Mouse (Mus musculus) adrenal gland, adult 8-10 months (tissue): ENCODE data around the gene Acp2. TPM values are rescaled to one million over a fixed set of nuclear protein-coding genes. Genes with fewer than 3 reads are reported as not detected.

ENCODE experiments used
- DNase-seq: peaks from one replicate; pipeline ENCODE4 v3.0.0; 2022
- total RNA-seq, 4 experiments: library from RNA; stranded (reverse); gene quantifications; 2 replicates each; pipeline ENCODE4 v1.2.4; 2022

Gene Acp2
- total RNA-seq, 4 experiments from 2014 or later = 44.7 to 74.7 (median 57.5) TPM

DNA sequence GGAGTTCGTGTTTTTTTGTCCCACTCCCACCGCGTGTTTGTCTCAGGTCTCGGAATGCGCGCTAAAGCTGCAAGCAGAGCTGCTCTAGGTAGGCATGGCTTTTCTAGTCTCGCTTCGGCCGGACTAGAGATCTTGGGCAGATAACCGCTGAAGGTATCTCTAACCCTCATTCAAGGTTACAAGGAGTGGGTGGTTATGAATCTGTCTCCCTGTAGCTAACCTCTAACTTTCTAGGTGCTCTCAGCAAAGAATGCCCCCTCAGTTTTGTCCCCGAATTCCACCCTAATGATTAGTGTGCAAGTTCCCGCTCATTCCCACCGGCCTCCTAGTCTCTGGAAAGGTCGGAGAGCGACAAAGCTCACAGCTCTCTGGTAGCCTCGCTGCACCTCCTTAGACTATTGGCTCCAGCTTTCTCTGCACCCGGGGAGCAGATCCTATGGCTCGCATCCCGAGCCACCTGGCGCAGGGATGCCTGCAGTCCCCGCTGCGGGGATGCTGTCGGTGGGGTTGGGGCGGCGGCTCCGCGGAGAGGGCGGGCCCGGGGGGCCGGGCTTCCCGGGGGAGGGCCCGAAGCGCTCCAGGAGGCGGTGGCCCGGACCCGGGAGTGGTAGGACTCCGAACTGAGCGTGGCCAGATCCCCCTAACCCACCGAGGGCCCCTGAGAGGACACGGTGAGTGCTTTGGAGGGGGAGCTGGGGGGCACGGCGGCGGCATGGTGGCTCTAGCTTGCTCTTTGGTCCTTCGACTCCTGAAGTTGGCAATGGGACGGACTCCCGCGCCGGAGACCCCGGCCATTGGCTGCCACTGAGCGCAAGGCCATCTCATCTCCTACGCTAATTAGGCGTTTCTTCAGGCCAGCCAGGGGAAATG, 53.8 kb downstream of the Acp2 start:
- peak; percentile 57 for DNase-seq

DNA sequence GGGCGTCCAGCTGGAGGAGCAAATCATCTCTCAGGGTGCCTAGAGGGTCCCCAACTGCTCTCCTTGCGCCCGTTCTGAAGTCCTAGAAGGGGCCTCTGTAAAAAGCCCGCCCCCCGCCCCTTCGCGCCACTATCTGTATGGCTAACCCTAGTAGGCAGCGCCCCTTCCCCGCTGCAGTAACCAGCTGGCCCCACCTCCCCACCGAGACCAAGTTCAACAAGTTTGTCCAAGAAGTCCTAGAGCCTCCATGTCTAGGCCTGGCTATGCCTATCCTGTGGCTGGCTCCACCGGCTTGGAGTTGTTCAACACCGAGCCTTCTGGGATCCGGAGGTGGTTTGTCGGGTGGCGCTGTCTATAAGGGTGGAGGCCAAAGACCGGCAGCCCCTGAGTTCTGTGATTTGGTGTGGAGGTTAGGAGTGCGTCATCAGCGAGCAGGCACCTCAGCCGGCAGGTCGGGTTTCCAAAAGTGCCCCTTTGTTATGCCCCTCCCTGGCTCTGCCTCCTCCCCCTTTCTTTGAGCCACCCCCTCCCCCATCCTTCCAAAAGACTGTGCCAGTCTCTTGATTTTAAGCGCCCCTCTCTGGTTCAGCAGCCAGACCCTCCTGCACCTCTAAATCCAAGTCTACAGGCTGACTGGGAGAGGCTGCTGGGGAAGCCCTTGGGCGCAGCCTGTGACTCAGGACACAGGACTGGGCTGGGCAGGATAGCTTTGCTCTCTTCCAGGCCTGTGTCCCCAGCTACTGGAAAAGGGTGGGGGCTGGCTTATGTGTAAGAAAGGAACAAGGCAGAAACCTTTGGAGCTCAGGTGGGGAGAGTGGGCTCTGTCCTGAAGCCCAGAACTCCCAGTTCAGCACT, 54.7 kb downstream of the Acp2 start:
- DNase-seq = no peak

DNA sequence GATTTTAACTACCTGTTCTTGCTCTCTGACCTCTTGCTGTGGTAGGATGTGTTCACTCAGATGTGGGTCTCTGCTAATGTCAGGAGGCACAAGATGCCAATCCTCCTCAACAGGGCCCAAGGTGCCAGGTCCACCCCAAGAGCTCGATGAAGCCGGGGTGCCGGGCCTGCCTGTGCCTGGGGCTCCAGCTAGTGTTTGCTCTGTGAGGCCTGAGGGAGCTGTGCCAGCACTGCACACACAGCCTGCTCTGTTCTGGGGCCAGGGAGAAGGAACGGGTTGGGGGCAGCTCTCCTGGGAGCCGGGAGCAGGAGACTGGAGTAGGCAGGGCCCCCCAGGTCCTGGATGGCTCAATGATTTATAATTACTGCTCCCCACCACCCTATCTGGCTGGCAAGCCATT, 55.4 kb downstream of the Acp2 start:
- DNase-seq = no peak

DNA sequence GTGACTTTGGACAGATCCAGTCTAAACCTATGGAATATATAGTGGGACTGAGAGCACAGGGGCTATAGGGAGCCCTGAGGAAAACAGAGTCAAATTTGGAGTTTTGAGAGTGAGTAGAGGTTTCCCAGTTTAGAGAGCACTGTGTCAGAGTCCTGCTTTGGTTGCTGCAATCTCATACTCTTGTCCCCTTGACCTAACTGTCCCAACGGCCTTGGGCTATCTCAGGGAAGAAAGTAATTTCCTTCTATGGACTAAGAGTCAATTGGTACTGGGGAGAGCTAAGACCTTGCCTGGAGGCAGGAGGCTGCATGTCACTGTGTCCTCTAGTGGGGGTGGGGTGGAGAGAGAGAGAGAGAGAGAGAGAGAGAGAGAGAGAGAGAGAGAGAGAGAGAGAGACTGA, 56.1 kb downstream of the Acp2 start:
- no peak for DNase-seq

DNA sequence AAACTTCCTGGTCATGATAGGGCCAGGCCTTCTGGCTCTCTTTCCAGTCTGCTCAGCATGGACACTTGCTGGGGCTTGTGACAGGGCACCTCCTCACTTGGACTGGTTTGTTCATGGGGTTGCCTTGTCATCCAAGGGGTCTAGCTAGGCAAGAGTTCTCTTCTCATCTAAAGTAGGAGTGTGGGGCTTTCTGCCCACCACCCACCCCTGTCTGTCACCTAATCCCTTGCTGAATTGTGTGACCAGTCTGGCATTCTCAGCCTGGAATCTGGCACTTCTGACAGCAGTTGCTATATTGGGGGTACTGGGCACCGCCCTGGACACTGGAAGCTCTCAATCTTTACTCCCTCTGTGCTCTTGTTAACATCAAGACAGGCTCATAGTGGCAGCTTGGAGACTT, 56.8 kb downstream of the Acp2 start:
- DNase-seq = no peak

Other genes starting within 250 kb of the Acp2 start
- gene Rapsn, start 167.3 kb upstream of the Acp2 start, total RNA-seq = 1 to 10 TPM; 1.6 to 7.5 (median 3.5) TPM
- gene Psmc3, start 148.9 kb upstream of the Acp2 start, total RNA-seq = 100 to 1,000 TPM; 172 to 187 (median 179) TPM
- 10 to 100 TPM; 31.4 to 57.3 (median 43.5) TPM for gene Slc39a13, start 132.5 kb upstream of the Acp2 start, total RNA-seq
- gene Spi1, start 120.5 kb upstream of the Acp2 start, total RNA-seq = 1 to 10 TPM; 6.3 to 9.6 (median 7.9) TPM
- under 1 TPM; 0.09 to 0.62 (median 0.26) TPM for gene Mybpc3, start 84.7 kb upstream of the Acp2 start, total RNA-seq
- 10 to 100 TPM; 25.2 to 44.7 (median 32.4) TPM for gene Madd, start 19.0 kb upstream of the Acp2 start, total RNA-seq
- gene Nr1h3, start 51 bp upstream of the Acp2 start, total RNA-seq = 10 to 100 TPM; 21.1 to 32.1 (median 25.4) TPM
- 10 to 100 TPM in 3 of 4 experiments, 1 to 10 TPM in 1; 8.4 to 22.9 (median 17.1) TPM for gene Ddb2, start 34.1 kb downstream of the Acp2 start, total RNA-seq
- 100 to 1,000 TPM in 2 of 4 experiments, 10 to 100 TPM in 2; 68.6 to 220 (median 125) TPM for gene Pacsin3, start 53.1 kb downstream of the Acp2 start, total RNA-seq
- gene Arfgap2, start 62.1 kb downstream of the Acp2 start, total RNA-seq = 100 to 1,000 TPM in 3 of 4 experiments, 10 to 100 TPM in 1; 99.8 to 126 (median 112) TPM
- 10 to 100 TPM; 17.8 to 35.6 (median 28.3) TPM for gene 1110051M20Rik, start 241.8 kb downstream of the Acp2 start, total RNA-seq